Mouse (Mus musculus): ENCODE results near the gene Noc4l. TPM values are rescaled to one million over a fixed set of nuclear protein-coding genes. Genes with fewer than 3 reads are reported as not detected.

The Noc4l gene
- polyA plus RNA-seq, 1 experiment from 2014 or later: 42.0 TPM

DNA sequence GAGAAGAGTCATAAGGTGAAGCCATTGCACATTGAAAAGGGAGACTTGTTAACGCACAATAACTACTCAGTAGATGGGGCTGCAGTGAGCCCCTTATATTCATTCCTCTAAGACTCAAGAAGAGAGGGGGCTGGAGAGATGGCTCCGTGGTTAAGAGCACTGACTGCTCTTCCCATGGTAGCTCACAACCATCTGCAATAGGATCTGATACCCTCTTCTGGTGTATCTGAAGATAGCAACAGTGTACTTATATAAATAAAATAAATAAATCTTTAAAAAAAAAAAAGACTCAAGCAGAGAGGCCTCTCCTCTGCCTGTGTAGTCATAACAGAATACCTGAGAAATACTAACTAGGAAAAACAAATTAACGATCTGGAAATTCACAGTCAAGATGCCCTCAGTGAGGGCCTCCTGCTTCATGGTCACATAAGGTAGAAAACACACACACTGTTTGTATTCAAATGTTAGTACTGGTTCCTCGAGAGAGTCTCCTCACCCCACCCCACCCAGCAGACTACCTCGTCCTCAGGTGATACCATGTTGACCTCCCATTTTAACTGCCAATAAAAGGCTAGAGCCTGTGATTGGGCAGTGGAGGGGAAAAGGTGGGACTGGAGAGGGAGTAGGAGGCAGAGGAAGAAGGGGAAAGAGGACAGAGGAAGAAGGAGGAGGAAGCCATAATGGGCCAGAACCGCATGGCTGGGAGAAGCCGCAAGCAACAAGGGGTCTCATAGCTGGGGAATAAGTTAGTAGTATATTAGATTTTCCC, 14.7 kb downstream of the Noc4l start:
- DNase-seq (ENCODE audit: low read depth, low spot score) (no peak), ATAC-seq (no peak)
- ChIA-PET POLR2A (no interaction called here), CTCF (interaction anchor here (0.7 to 5.6 kb wide), 6 partner anchors 16 to 631 kb away, joined by 3 to 67 read pairs (median 4); partner anchors contain the start of genes Ddx51 and Noc4l)
- no peak for TF ChIP-seq CTCF (IDR thresholded peaks at IDR 0.05)
- in situ Hi-C loops (cut with MboI; ENCODE audit: low pct_unique_long_range_greater_than_20kb): loop anchor here (5.0 kb wide), 1 partner anchor 146 kb away; no protein-coding TSS in a partner anchor
- no peaks in the 10 kb centered on the region for H3K27me3 ChIP-seq

DNA sequence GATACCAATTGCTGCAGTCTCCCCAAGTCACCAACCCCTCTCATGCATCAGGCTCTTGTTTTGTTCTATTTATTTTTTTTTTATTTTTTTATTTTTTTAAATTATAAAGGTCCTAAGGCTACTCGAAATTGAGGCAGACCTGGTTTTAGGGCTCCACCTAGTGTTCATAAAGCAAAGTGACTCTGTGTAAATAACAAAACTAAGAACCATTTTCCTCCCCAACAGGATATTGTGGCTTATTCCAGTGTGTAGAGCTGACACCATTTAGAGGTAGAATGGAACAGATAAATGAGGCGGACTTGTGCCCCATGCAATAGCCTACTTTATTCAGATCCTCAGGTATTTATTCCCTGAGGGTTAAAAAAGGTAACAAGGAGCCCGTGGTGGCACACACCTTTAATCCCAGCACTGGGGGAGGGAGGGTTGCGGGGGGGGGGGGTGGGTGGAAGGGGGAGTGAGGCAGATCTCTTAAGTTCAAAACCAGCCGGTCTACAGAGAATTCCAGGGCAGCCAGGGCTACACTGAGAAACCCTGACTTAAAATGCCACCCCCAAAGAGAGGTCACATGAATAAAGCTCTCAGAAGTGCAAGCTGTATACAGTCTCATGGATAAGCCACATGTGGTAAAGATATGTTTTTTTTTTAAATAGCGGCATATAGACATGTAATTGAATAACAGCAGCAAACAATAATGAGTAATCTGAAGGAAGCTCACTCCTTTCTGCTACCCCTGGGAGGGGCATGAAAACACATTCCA, 17.1 kb downstream of the Noc4l start:
- in situ Hi-C loops (cut with MboI; ENCODE audit: low pct_unique_long_range_greater_than_20kb): loop anchor here (5.0 kb wide), 1 partner anchor 144 kb away; no protein-coding TSS in a partner anchor
- ChIA-PET CTCF (interaction anchor here (0.8 to 5.6 kb wide), 11 partner anchors 13 to 281 kb away, joined by 3 to 67 read pairs (median 4); no protein-coding TSS in a partner anchor), POLR2A (interaction anchor here (0.6 kb wide), 1 partner anchor 257 kb away, joined by 3 read pairs; no protein-coding TSS in a partner anchor)
- H3K27me3 ChIP-seq: no peaks in the 10 kb centered on the region
- no peak for TF ChIP-seq CTCF (IDR thresholded peaks at IDR 0.05)
- no peak for DNase-seq (ENCODE audit: low read depth, low spot score)
- no peak for ATAC-seq

DNA sequence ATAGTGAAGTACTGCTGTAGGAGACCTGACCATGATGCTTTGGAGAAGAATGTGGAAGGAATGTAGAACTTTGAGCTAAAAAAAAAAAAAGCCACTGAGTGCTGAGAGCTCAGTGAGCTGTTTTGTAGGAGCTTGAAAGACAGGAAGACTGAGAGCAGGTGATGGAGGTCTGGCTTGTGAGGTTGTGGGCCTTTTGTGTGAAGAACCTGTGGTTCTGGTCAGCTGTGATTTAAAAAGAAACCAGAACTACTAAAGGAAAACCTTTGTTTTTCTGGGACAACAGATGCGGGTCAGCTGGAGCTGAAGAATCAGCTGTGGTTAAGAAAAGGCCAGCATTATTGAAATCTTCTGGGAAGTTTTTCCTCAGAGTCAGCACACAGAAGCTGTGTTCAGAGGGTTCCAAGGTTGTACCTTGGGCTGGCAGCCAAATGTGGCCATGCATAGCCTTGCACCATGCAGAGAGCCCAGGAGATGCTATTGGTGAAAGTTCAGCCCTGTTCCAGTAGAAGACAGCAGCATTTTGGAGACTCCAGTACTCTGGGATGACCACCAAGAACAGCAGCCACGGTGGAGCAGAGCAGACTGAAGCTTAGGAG, 23.6 kb downstream of the Noc4l start:
- in situ Hi-C loops (cut with MboI; ENCODE audit: low pct_unique_long_range_greater_than_20kb): loop anchor here (5.0 kb wide), 1 partner anchor 272 kb away; no protein-coding TSS in a partner anchor
- no peak for TF ChIP-seq CTCF (IDR thresholded peaks at IDR 0.05)
- H3K27me3 ChIP-seq: peaks cover 12% of the 10 kb centered on the region
- CTCF ChIA-PET: interaction anchor here (1.3 kb wide), 1 partner anchor 135 kb away, joined by 4 read pairs; no protein-coding TSS in a partner anchor
- POLR2A ChIA-PET: no interaction called here
- ATAC-seq (no peak), DNase-seq (ENCODE audit: low read depth, low spot score) (no peak)

DNA sequence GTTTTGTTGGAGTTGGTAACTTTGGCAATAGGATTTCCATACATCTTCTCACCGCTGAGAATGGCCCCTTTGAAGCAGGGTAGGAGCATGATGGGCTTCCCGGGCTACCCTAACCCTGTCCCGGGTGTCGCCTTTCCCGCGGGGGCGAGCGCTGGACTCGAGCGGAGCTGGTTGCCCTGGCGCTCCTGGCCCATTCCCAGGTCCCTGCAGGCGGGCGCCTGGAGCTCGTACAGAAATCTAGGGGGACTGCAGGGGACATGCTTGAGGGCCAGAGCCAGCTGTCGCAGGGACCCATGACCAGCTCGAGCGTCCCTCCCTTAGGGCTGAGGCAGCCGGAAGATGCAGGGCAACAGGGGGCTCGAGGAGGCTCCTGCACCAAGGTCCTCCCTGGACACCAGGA, 25.1 kb downstream of the Noc4l start:
- ATAC-seq (no peak), DNase-seq (ENCODE audit: low read depth, low spot score) (no peak)
- no peak for TF ChIP-seq CTCF (IDR thresholded peaks at IDR 0.05)
- peaks cover 12% of the 10 kb centered on the region for H3K27me3 ChIP-seq
- ChIA-PET POLR2A (no interaction called here), CTCF (interaction anchor here (0.9 kb wide), 1 partner anchor 13 kb away, joined by 3 read pairs; no protein-coding TSS in a partner anchor)
- in situ Hi-C loops (cut with MboI; ENCODE audit: low pct_unique_long_range_greater_than_20kb): no loop called here

DNA sequence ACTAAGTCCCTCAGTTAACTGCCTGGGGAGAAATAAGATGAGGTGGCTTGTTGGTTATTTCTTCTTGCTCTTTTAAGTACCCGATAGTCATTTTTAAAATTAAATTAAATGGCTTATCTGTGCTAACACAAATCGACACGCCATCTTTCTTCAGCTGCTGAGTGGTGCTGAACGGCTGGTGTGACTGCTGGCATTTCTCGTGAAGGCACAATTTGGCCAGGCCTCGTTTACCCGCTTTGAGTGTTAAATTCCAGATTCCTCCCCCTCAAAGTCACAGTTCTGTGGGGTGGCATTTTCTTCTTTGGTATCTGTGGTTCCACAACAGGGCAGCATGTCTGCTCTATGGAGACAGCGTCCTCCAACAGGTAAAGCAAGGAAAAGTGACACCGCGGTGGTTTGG, 25.9 kb downstream of the Noc4l start:
- in situ Hi-C loops (cut with MboI; ENCODE audit: low pct_unique_long_range_greater_than_20kb): no loop called here
- DNase-seq (ENCODE audit: low read depth, low spot score) (no peak), ATAC-seq (no peak)
- peaks cover 12% of the 10 kb centered on the region for H3K27me3 ChIP-seq
- CTCF ChIA-PET: no interaction called here
- TF ChIP-seq CTCF (IDR thresholded peaks at IDR 0.05): no peak
- POLR2A ChIA-PET: no interaction called here

DNA sequence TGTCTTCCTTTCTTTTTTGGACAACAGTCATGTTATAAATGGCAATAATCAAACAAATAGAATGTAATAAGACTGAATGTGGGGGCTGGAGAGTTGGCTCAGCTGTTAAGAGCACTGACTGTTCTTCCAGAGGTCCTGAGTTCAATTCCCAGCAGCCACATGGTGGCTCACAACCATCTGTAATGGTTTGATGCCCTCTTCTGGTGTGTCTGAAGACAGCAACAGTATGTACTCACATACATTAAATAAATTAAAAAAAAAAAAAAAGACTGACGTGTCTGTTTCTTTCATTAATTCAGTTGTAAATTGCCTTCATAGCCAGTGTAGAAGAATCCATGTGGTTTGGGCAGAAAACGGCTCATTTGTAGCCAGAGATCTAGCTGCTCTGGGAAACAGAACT, 28.9 kb downstream of the Noc4l start:
- in situ Hi-C loops (cut with MboI; ENCODE audit: low pct_unique_long_range_greater_than_20kb): no loop called here
- TF ChIP-seq CTCF (IDR thresholded peaks at IDR 0.05): no peak

DNA sequence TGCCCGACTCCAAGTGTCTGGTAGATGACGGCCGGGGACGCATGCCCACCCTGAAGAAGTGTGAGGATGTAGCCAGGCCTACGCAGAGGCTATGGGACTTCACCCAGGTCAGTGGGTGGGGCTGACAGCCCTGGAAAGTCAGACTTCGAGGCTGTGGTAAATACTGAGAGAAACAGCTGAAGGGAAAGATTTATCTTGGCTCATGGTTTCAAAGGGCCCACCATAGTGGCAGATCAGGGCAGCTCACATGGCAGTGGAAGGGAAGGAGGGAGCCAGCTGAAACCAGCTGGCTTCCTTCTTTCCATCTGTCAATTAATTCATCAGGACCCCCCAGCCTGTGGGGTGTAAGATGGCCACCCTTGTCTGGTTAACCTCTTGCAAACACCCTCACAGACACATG, 34.0 kb downstream of the Noc4l start:
- no peak for DNase-seq (ENCODE audit: low read depth, low spot score)
- TF ChIP-seq CTCF (IDR thresholded peaks at IDR 0.05): no peak
- ChIA-PET CTCF (interaction anchor here (2.3 kb wide), 1 partner anchor 125 kb away, joined by 9 read pairs; no protein-coding TSS in a partner anchor), POLR2A (no interaction called here)
- in situ Hi-C loops (cut with MboI; ENCODE audit: low pct_unique_long_range_greater_than_20kb): no loop called here
- peaks cover 34% of the 10 kb centered on the region for H3K27me3 ChIP-seq
- no peak for ATAC-seq

More for the DNA sequence above, 28.9 kb downstream of the Noc4l start:
- H3K27me3 ChIP-seq: peaks cover 31% of the 10 kb centered on the region
- no peak for ATAC-seq
- CTCF ChIA-PET: interaction anchor here (0.8 to 2.5 kb wide), 2 partner anchors 15 to 130 kb away, joined by 3 to 8 read pairs; no protein-coding TSS in a partner anchor
- DNase-seq (ENCODE audit: low read depth, low spot score): no peak
- POLR2A ChIA-PET: no interaction called here

DNA sequence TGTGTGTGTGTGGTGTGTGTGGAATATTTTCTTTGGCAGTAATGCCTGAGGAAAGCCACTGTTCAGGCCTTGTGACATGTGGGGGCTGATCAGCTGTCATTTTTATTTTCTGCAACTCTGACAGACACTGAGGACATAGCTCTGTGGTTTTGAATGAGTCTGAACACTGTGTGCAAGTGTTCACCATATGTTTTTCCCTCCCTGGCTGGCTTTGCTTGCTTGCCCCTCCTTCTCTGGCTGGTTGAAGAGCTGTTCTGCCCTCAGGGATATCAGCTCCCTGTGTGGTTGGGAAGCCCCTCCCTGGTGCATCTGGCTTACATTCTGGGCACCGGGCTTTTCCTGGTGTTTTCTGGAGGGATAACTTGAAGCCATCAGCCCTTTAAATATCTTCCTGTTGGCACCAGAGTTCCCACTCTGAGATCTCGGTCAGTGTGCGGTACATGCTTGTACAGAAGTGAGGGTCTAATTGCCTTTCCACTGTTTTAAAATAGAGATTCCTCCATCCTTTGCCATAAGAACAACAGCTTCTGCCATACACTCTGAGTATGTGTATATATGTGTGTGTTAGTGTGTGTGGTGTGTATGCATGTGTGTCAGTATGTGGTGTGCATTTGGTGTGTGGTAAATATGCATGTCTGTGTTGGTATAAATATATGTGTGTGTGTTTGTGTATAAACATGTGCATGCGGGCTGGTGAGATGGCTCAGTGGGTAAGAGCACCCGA, 41.6 kb downstream of the Noc4l start:
- DNase-seq (ENCODE audit: low read depth, low spot score) (no peak), ATAC-seq (no peak)
- no peaks in the 10 kb centered on the region for H3K27me3 ChIP-seq
- no peak for TF ChIP-seq CTCF (IDR thresholded peaks at IDR 0.05)
- CTCF ChIA-PET: no interaction called here
- in situ Hi-C loops (cut with MboI; ENCODE audit: low pct_unique_long_range_greater_than_20kb): no loop called here
- POLR2A ChIA-PET: no interaction called here

DNA sequence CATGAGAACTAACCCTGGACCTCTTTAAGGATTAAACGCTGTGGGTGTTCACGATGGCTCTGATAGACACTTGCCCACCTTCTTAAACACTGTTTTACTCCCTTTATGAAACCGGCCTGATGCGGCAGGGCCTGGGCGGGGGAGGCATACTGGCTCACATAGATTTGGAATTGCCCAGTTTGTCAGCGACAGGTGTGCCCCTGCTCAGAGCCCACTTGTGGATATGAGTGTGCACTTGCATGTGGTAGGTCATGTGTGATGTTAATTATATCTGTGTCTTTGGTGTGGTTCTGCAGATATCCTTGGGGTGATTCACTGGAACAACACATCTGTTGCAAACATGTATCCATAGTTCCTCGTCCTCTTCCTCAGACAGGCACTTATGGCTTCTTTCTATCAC, 42.7 kb downstream of the Noc4l start:
- ChIA-PET POLR2A (no interaction called here), CTCF (interaction anchor here (1.3 kb wide), 1 partner anchor 13 kb away, joined by 3 read pairs; no protein-coding TSS in a partner anchor)
- TF ChIP-seq CTCF (IDR thresholded peaks at IDR 0.05): no peak
- in situ Hi-C loops (cut with MboI; ENCODE audit: low pct_unique_long_range_greater_than_20kb): no loop called here
- no peaks in the 10 kb centered on the region for H3K27me3 ChIP-seq
- ATAC-seq (no peak), DNase-seq (ENCODE audit: low read depth, low spot score) (no peak)

DNA sequence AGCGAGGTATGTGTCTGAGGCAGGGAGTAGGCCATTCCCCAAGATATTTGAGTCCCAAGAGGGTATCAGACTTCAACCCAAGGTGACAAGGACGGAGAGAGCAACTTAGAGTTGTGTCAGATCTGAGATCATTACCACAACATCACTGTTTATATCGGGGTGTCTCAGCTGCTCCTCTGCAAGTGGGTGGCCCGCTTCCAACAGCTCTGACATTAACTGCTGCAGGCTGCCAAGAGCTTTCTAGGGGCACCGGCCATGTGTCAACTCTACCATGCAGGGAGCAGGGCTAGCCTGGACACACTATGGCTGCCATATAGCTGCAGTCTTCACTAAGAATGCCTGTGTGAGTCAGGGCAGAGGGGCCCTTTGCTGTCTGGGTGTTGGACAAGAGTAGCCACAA, 43.3 kb downstream of the Noc4l start:
- DNase-seq (ENCODE audit: low read depth, low spot score) (no peak), ATAC-seq (no peak)
- ChIA-PET POLR2A (interaction anchor here (1.1 kb wide), 1 partner anchor 99 kb away, joined by 3 read pairs; no protein-coding TSS in a partner anchor), CTCF (interaction anchor here (1.3 kb wide), 1 partner anchor 13 kb away, joined by 3 read pairs; no protein-coding TSS in a partner anchor)
- no peak for TF ChIP-seq CTCF (IDR thresholded peaks at IDR 0.05)
- H3K27me3 ChIP-seq: no peaks in the 10 kb centered on the region
- in situ Hi-C loops (cut with MboI; ENCODE audit: low pct_unique_long_range_greater_than_20kb): no loop called here
